Mouse (Mus musculus) midbrain, embryonic 12.5 days (tissue): Measurements from ENCODE around the gene Errfi1. TPM values are rescaled to one million over a fixed set of nuclear protein-coding genes. Genes with fewer than 3 reads are reported as not detected.
"Not testable (repeated sequence)": the region's sequence is repeated elsewhere in the genome, so short reads cannot be mapped to it uniquely, and the experiment has no call there.

Experiments
- ATAC-seq: fragments of 200-750 bp; cut with Nextera tagmentation; 2 replicates; pipeline ENCODE4 v1.8.0; 2017; ENCODE audit warnings: low read depth, moderate TSS enrichment, moderate library complexity; ENCODE audit not compliant: low FRiP score
- H3K27ac ChIP-seq: fragments of 300-500 bp; sonication (generic); replicated peaks from 2 replicates; pipeline ENCODE4 v1.5.1; 2016; ENCODE audit warnings: mild to moderate bottlenecking
- H3K27me3 ChIP-seq: fragments of 300-500 bp; sonication (generic); 2 replicates; pipeline ENCODE4 v1.6.1; 2016; ENCODE audit warnings: mild to moderate bottlenecking
- H3K36me3 ChIP-seq: fragments of 300-500 bp; sonication (generic); 2 replicates; pipeline ENCODE4 v1.6.1; 2016
- H3K4me1 ChIP-seq: fragments of 300-500 bp; sonication (generic); 2 replicates; pipeline ENCODE4 v1.6.1; 2016
- H3K4me2 ChIP-seq: fragments of 300-500 bp; sonication (generic); replicated peaks from 2 replicates; pipeline ENCODE4 v1.6.1; 2016; ENCODE audit warnings: mild to moderate bottlenecking, moderate library complexity
- H3K4me3 ChIP-seq: fragments of 300-500 bp; sonication (generic); 2 replicates; pipeline ENCODE4 v1.5.1; 2016; ENCODE audit warnings: mild to moderate bottlenecking
- H3K9ac ChIP-seq: fragments of 300-500 bp; sonication (generic); replicated peaks from 2 replicates; pipeline ENCODE4 v1.6.1; 2016; ENCODE audit warnings: mild to moderate bottlenecking, moderate library complexity
- H3K9me3 ChIP-seq: fragments of 300-500 bp; sonication (generic); 2 replicates; pipeline ENCODE4 v1.6.1; 2016; ENCODE audit warnings: mild to moderate bottlenecking
- WGBS: fragments of 180-500 bp; shearing (Covaris S2); methylation state at CpG from one replicate; pipeline ENCODE4 v1.1.7; 2016; 5-methylcytosine and 5-hydroxymethylcytosine counted together
- polyA plus RNA-seq: library from polyadenylated mRNA; unstranded; fragments of >200 nt; fragmentation: Nextera tagmentation; extraction: Ambion mirVana; gene quantifications from 2 replicates; pipeline ENCODE4 v1.2.1, GENCODE M21; 2016

Errfi1 gene
- polyA plus RNA-seq, 1 experiment from 2014 or later, result 22.1 TPM

GRCm38 (mm10) chr4:150868161-150868560 is 14.4 kb downstream of the Errfi1 start:
- no peak overlapping the region for H3K4me2 ChIP-seq
- peaks cover 29% of the 10 kb centered on the region for H3K36me3 ChIP-seq
- H3K9ac ChIP-seq, result no peak overlapping the region
- H3K27me3 ChIP-seq, result no peaks in the 10 kb centered on the region
- H3K4me3 ChIP-seq, result no peak overlapping the region
- WGBS, result 85% methylated on average over 6 of the region's 6 CpGs
- no peak overlapping the region for H3K27ac ChIP-seq
- H3K9me3 ChIP-seq, result no peaks in the 10 kb centered on the region
- no peak for ATAC-seq
- peaks cover 13% of the 10 kb centered on the region for H3K4me1 ChIP-seq

- Histone ChIP-seq H3K4me3 (no peak overlapping the region), H3K9ac (no peak overlapping the region), H3K36me3 (peaks cover 29% of the 10 kb centered on the region), H3K27me3 (no peaks in the 10 kb centered on the region), H3K4me1 (peaks cover 13% of the 10 kb centered on the region), H3K27ac (no peak overlapping the region), H3K9me3 (no peaks in the 10 kb centered on the region), H3K4me2 (no peak overlapping the region)
- 90% methylated on average over 2 of the region's 2 CpGs for WGBS
- ATAC-seq, result no peak
Measured at GRCm38 (mm10) chr4:150868859-150869258, 15.1 kb downstream of the Errfi1 start.

- Histone ChIP-seq H3K27ac (no peak overlapping the region), H3K4me1 (peaks cover 13% of the 10 kb centered on the region), H3K9ac (no peak overlapping the region), H3K4me2 (no peak overlapping the region), H3K9me3 (no peaks in the 10 kb centered on the region), H3K36me3 (peaks cover 29% of the 10 kb centered on the region), H3K27me3 (no peaks in the 10 kb centered on the region), H3K4me3 (no peak overlapping the region)
- no peak for ATAC-seq
- 79% methylated on average over 17 of the region's 17 CpGs for WGBS
Measured at GRCm38 (mm10) chr4:150869276-150870197, 15.8 kb downstream of the Errfi1 start.

- H3K4me3 ChIP-seq, result no peak overlapping the region
Measured at GRCm38 (mm10) chr4:150870963-150871391, 17.3 kb downstream of the Errfi1 start.

GRCm38 (mm10) chr4:150871392-150872138 is 17.8 kb downstream of the Errfi1 start:
- Histone ChIP-seq H3K4me1 (peaks cover 15% of the 10 kb centered on the region), H3K27ac (peak overlapping the region; percentile 35; the same call in 1 of the 2 replicates), H3K36me3 (peaks cover 18% of the 10 kb centered on the region), H3K4me2 (no peak overlapping the region), H3K4me3 (no peak overlapping the region), H3K27me3 (no peaks in the 10 kb centered on the region), H3K9me3 (no peaks in the 10 kb centered on the region), H3K9ac (0 out of 2 replicates have a peak overlapping the region, but pooled peaks have one; percentile 31)
- no peak for ATAC-seq
- 38% methylated on average over 10 of the region's 10 CpGs for WGBS

More at GRCm38 (mm10) chr4:150870963-150871391, 17.3 kb downstream of the Errfi1 start:
- Histone ChIP-seq H3K27me3 (no peaks in the 10 kb centered on the region), H3K9me3 (no peaks in the 10 kb centered on the region), H3K27ac (no peak overlapping the region), H3K4me2 (no peak overlapping the region), H3K36me3 (peaks cover 23% of the 10 kb centered on the region), H3K9ac (no peak overlapping the region), H3K4me1 (peaks cover 14% of the 10 kb centered on the region)
- no peak for ATAC-seq
- WGBS, result 85% methylated on average over 13 of the region's 13 CpGs

GRCm38 (mm10) chr4:150872139-150872651 is 18.5 kb downstream of the Errfi1 start:
- no peak for ATAC-seq
- Histone ChIP-seq H3K27ac (peak overlapping the region; percentile 15; the same call in 1 of the 2 replicates), H3K4me3 (no peak overlapping the region), H3K9me3 (no peaks in the 10 kb centered on the region), H3K36me3 (peaks cover 11% of the 10 kb centered on the region), H3K27me3 (no peaks in the 10 kb centered on the region), H3K9ac (0 out of 2 replicates have a peak overlapping the region, but pooled peaks have one; percentile 31), H3K4me1 (peaks cover 15% of the 10 kb centered on the region), H3K4me2 (no peak overlapping the region)
- WGBS, result 60% methylated on average over 8 of the region's 9 CpGs

GRCm38 (mm10) chr4:150872681-150873080 is 19.0 kb downstream of the Errfi1 start:
- no peak overlapping the region for H3K4me2 ChIP-seq
- no peak overlapping the region for H3K4me3 ChIP-seq
- H3K36me3 ChIP-seq, result peaks cover 6% of the 10 kb centered on the region; the same call in 1 of the 2 replicates
- H3K9me3 ChIP-seq, result no peaks in the 10 kb centered on the region
- peaks cover 15% of the 10 kb centered on the region for H3K4me1 ChIP-seq
- no peak for ATAC-seq
- H3K9ac ChIP-seq, result no peak overlapping the region
- no peaks in the 10 kb centered on the region for H3K27me3 ChIP-seq
- H3K27ac ChIP-seq, result no peak overlapping the region
- 90% methylated on average over 8 of the region's 8 CpGs for WGBS

- ATAC-seq, H3K36me3 ChIP-seq, H3K4me2 ChIP-seq, H3K27me3 ChIP-seq, H3K4me3 ChIP-seq, H3K9ac ChIP-seq, H3K27ac ChIP-seq: not testable (repeated sequence)
- Histone ChIP-seq H3K4me1 (peaks cover 15% of the 10 kb centered on the region), H3K9me3 (peaks cover 14% of the 10 kb centered on the region)
- 81% methylated on average over 4 of the region's 4 CpGs for WGBS
Measured at GRCm38 (mm10) chr4:150874416-150874815, 20.7 kb downstream of the Errfi1 start.

- Histone ChIP-seq H3K4me1 (peaks cover 15% of the 10 kb centered on the region), H3K36me3 (no peaks in the 10 kb centered on the region), H3K27me3 (no peaks in the 10 kb centered on the region), H3K4me3 (no peak overlapping the region), H3K4me2 (no peak overlapping the region), H3K9ac (no peak overlapping the region), H3K9me3 (peaks cover 24% of the 10 kb centered on the region), H3K27ac (no peak overlapping the region)
- ATAC-seq, result no peak
- 86% methylated on average over 10 of the region's 10 CpGs for WGBS
Measured at GRCm38 (mm10) chr4:150875393-150875792, 21.7 kb downstream of the Errfi1 start.

- Histone ChIP-seq H3K27ac (no peak overlapping the region), H3K4me1 (peaks cover 3% of the 10 kb centered on the region; the same call in 1 of the 2 replicates), H3K4me2 (no peak overlapping the region), H3K9ac (no peak overlapping the region), H3K27me3 (no peaks in the 10 kb centered on the region), H3K4me3 (no peak overlapping the region), H3K9me3 (peaks cover 25% of the 10 kb centered on the region), H3K36me3 (no peaks in the 10 kb centered on the region)
- ATAC-seq, result no peak
- WGBS, result 96% methylated on average over 22 of the region's 22 CpGs
Measured at GRCm38 (mm10) chr4:150879631-150880030, 25.9 kb downstream of the Errfi1 start.

- no peak for ATAC-seq
- 83% methylated on average over 5 of the region's 5 CpGs for WGBS
- H3K27ac ChIP-seq, result no peak overlapping the region
- H3K4me3 ChIP-seq, result no peak overlapping the region
- H3K36me3 ChIP-seq, result no peaks in the 10 kb centered on the region
- H3K9ac ChIP-seq, result no peak overlapping the region
- H3K9me3 ChIP-seq, result peaks cover 25% of the 10 kb centered on the region
- H3K4me2 ChIP-seq, result no peak overlapping the region
- no peaks in the 10 kb centered on the region for H3K27me3 ChIP-seq
- peaks cover 3% of the 10 kb centered on the region; the same call in 1 of the 2 replicates for H3K4me1 ChIP-seq
Measured at GRCm38 (mm10) chr4:150880364-150880763, 26.6 kb downstream of the Errfi1 start.
